Mouse (Mus musculus) 3134 (cell line): ENCODE measurements around the gene Ankmy1.

Source experiments
- DNase-seq: peaks from one replicate; pipeline ENCODE4 v3.0.0-alpha.2; 2011; ENCODE audit warnings: low spot score; ENCODE audit not compliant: insufficient read length; ENCODE audit errors: extremely low read depth

The Ankmy1 gene

DNA sequence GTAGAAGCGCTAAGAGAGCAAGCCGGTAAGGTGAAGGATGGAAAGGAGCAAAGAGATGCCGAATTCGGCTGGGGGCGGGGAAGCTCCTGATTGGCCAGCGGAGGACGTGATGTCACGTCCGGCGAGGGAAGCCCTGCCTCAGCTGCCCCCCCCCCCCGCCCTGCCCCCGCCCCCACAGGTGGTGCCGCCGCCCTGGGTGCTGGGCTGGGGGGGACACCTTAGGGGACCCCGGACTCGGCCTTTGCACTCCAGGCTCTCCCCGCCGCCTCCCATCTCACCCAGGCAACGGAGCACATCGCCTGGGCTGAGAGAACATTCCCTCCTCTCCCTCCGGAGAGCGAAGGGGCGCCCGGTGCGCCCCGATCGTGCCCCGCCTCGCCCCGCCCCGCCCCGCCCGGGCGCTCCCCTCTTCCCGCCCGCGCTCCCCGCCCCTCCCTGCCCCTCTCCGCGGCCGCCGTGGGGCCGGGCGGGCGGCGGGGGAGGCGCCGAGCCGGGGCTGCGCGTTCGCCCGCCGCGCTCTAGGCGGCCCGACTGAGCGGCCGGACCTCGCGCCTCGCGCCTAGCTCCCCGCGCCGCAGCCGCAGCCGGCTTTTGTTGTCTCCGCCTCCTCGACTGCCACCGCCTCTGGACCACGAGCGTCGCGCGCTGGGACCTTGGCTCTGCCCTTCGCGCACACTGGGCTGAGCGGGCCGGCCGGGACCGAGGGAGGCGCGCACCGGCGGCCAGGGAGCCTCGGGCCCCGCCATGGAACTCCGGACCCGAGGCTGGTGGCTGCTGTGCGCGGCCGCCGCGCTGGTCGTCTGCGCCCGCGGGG, 71.3 kb downstream of the Ankmy1 start, which contains the start of gene Gpc1:
TSS of gene Gpc1 (plus strand) at position 458 of the 814 bp plus-strand sequence.
- peak; percentile 82 for DNase-seq

DNA sequence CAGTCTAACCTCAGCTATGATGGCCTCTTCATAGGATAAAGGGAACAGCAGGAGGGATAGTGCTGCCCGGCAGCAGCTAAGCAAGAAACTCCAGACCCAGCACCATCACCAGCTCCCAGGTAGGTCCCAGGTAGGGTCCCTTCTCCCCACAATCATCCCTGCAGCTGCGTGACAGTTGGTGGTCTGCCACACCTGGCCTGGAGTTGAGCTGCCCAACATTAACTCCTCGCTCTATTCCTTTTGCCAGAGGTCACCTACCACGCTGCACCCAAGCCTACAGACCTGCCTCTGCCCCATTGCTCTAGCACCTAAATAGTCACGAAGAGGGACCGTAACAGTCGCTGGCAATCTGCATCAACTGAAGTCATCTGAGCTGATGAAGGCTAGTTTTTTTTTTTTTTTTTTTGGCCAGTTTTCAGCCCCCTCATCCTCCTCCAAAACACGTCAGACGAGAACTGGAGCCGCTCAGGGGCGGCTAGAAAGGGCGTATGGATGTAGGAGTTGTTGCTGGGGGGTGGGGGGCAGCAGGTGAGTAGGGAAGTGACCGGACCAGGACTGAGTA, 72.0 kb downstream of the Ankmy1 start:
- no peak for DNase-seq

DNA sequence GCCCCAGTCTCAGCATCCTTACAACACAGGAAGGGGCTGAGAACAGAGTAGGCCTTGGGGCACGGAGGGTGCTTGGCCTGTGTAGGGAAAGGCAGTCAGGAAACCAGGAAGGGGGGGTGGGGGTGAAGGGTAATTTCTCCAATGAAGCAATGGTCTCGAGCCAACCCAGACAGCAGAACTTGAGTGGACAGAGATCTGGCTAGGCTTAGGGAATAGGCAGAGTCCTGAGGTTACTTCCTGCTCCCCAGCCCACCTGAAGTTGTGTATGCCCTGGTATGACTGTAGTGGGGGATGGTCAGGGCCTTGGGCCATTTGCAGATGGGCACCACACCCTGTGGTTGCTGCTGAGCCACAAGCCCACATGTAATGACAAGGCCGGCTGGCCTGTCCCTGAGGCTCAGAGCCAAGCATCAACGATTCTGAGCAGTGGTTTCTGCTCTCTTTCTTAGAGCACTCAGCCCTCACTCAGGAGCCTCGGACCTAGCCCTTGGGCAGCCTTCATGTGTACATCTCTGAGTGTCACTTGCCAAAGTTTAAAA, 86.9 kb downstream of the Ankmy1 start:
- DNase-seq = peak; percentile 83

DNA sequence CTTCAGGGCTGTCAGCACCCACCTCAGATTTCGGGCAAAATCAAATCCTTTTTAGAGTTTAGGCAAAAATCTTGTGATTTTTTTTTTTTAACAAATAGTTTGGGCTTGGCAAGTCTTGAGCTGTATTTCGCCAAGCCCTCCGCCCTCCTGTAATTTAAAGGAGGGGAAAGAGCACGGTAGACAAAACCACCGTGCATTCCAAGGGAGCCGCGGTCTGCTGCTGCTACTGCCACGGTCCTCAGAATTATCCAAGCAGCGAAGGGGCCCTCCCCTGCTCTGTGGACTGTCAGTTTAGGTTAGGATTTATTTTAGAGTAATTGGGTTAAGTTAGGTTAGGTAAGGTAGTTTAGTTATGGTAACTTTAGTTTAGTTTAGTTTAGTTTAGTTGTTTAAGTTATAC, 87.6 kb downstream of the Ankmy1 start:
- DNase-seq = peak; percentile 52

- no peak for DNase-seq
These were observed 88.4 kb downstream of the Ankmy1 start for GRCm38 (mm10) chr1:92814319-92814718.
